Mouse (Mus musculus) heart, postnatal 0 days (tissue): ENCODE measurements at regions not wholly inside any gene's neighbourhood (a gene's known extent, or its start where the extent isn't known, plus 50 kb on each side); places are given as distances from the start of the nearest gene placed in this dataset.
"Not testable (repeated sequence)": the region's sequence is repeated elsewhere in the genome, so short reads cannot be mapped to it uniquely, and the experiment has no call there.

ENCODE experiments used
- CTCF ChIP-seq: IDR thresholded peaks from 2 replicates; pipeline ENCODE4 v1.5.1; 2016; ENCODE audit warnings: antibody characterized with exemption, control low read depth, low read depth
- EP300 ChIP-seq: IDR thresholded peaks from 2 replicates; pipeline ENCODE4 v1.6.1; 2016; ENCODE audit warnings: antibody characterized with exemption, low read depth

- not testable (repeated sequence) for TF ChIP-seq CTCF, EP300
These were observed 194.2 kb upstream of the Spin1 start for GRCm38 (mm10) chr13:50906431-50906830.
